Mouse (Mus musculus) kidney, postnatal 0 days (tissue): ENCODE measurements around the gene Flnb. TPM values are rescaled to one million over a fixed set of nuclear protein-coding genes. Genes with fewer than 3 reads are reported as not detected.

Experiments
- ATAC-seq: fragments of 200-750 bp; cut with Nextera tagmentation; replicated peaks from 2 replicates; pipeline ENCODE4 v1.8.0; 2017; ENCODE audit warnings: low read depth, moderate number of reproducible peaks, moderate TSS enrichment, moderate library complexity; ENCODE audit not compliant: low FRiP score
- DNase-seq: peaks from one replicate; pipeline ENCODE4 v3.0.0-alpha.2; 2016; ENCODE audit warnings: low spot score
- H3K27ac ChIP-seq: fragments of 300-500 bp; sonication (generic); 2 replicates; pipeline ENCODE4 v1.5.1; 2014; ENCODE audit warnings: mild to moderate bottlenecking
- H3K27me3 ChIP-seq: fragments of 300-500 bp; sonication (generic); 2 replicates; pipeline ENCODE4 v1.6.1; 2014; ENCODE audit warnings: low read length, mixed read lengths; ENCODE audit not compliant: insufficient read depth
- H3K36me3 ChIP-seq: fragments of 300-500 bp; sonication (generic); 2 replicates; pipeline ENCODE4 v1.6.1; 2014; ENCODE audit warnings: low read length, mixed read lengths; ENCODE audit not compliant: insufficient read depth
- H3K4me1 ChIP-seq: fragments of 300-500 bp; sonication (generic); replicated peaks from 2 replicates; pipeline ENCODE4 v1.6.1; 2014; ENCODE audit warnings: antibody characterized with exemption, low read length, mixed read lengths; ENCODE audit not compliant: insufficient read depth
- H3K4me2 ChIP-seq: fragments of 300-500 bp; sonication (generic); 2 replicates; pipeline ENCODE4 v1.6.1; 2014; ENCODE audit warnings: mild to moderate bottlenecking, low read length, moderate library complexity, mixed read lengths
- H3K4me3 ChIP-seq: fragments of 300-500 bp; sonication (generic); replicated peaks from 2 replicates; pipeline ENCODE4 v1.5.1; 2014; ENCODE audit warnings: low read depth, low read length
- H3K9ac ChIP-seq: fragments of 300-500 bp; sonication (generic); 2 replicates; pipeline ENCODE4 v1.6.1; 2014; ENCODE audit warnings: low read depth, low read length
- H3K9me3 ChIP-seq: fragments of 300-500 bp; sonication (generic); replicated peaks from 2 replicates; pipeline ENCODE4 v1.6.1; 2016; ENCODE audit warnings: low read length, inconsistent platforms, mixed read lengths
- CTCF ChIP-seq: IDR thresholded peaks from 2 replicates; pipeline ENCODE4 v1.5.1; 2016; ENCODE audit warnings: antibody characterized with exemption, low read depth, mild to moderate bottlenecking, moderate library complexity
- WGBS: fragments of 180-500 bp; shearing (Covaris S2); extraction: QIAGEN DNeasy Blood & Tissue Kit; methylation state at CpG from one replicate; pipeline ENCODE4 v1.1.7; 2014; 5-methylcytosine and 5-hydroxymethylcytosine counted together
- polyA plus RNA-seq: library from polyadenylated mRNA; unstranded; fragments of >200 nt; fragmentation: Nextera tagmentation; extraction: Ambion mirVana; gene quantifications from 2 replicates; pipeline ENCODE4 v1.2.1, GENCODE M21; 2015

Flnb gene
- polyA plus RNA-seq, 1 experiment from 2014 or later, result 10.7 TPM

DNA sequence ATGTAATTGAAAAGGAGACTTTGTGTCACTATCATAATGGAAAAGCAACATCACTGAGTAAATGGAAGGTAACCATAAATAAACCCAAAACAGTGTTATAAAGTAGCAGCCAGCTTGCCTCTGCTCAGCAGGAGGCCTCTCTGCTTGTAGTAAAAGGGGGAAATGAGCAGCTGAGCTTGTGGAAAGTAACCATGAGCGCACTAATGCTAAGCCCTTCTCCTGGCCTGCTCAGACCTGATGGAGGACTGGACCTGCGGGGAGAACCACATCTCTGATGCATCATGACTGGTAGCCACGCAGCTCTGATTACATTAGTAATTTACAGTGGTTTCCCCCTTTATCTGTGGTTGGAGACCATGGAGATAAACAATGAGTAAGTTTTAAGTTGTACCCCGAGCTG lies 15.7 kb downstream of the Flnb start:
- ATAC-seq, result no peak
- Histone ChIP-seq H3K4me1 (no peaks in the 10 kb centered on the region; the same call in 1 of the 2 replicates), H3K4me2 (no peak overlapping the region), H3K9me3 (no peaks in the 10 kb centered on the region), H3K27ac (no peak overlapping the region), H3K36me3 (no peaks in the 10 kb centered on the region), H3K4me3 (no peak overlapping the region), H3K9ac (no peak overlapping the region), H3K27me3 (no peaks in the 10 kb centered on the region)
- DNase-seq, result no peak
- no peak for TF ChIP-seq CTCF
- WGBS, result 59% methylated on average over 4 of the region's 4 CpGs

DNA sequence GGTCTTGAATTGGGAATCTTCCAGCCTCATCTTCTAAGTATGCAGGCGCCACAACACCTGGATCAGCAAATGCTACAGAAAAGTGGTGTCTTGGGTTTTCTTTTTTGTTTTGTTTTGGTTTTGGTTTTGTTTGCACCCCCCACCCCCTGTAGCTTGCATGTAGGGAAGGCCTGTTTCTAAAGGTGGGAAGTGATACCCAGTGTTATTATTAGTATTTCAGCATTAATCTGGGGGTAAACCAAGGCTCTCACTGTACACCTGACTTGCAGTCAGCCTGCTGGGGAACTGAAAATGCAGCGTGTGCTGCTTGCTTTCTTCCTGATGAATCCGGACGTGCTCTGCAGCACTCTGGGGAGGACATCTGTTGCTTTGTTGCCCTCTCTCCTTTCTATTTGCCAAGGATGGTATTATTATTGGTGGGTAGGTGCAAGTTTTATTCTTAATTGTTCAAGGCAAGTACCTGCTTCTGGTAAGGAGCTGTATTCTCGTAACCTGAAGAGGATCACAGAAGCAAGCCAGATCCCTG lies 20.9 kb downstream of the Flnb start:
- no peak for TF ChIP-seq CTCF
- H3K9me3 ChIP-seq, result no peaks in the 10 kb centered on the region
- no peak overlapping the region for H3K4me2 ChIP-seq
- ATAC-seq (no peak), DNase-seq (no peak)
- no peak overlapping the region for H3K27ac ChIP-seq
- H3K4me1 ChIP-seq, result peaks cover 19% of the 10 kb centered on the region
- no peak overlapping the region for H3K9ac ChIP-seq
- H3K4me3 ChIP-seq, result no peak overlapping the region
- H3K27me3 ChIP-seq, result no peaks in the 10 kb centered on the region
- WGBS, result 79% methylated on average over 5 of the region's 5 CpGs
- H3K36me3 ChIP-seq, result no peaks in the 10 kb centered on the region

DNA sequence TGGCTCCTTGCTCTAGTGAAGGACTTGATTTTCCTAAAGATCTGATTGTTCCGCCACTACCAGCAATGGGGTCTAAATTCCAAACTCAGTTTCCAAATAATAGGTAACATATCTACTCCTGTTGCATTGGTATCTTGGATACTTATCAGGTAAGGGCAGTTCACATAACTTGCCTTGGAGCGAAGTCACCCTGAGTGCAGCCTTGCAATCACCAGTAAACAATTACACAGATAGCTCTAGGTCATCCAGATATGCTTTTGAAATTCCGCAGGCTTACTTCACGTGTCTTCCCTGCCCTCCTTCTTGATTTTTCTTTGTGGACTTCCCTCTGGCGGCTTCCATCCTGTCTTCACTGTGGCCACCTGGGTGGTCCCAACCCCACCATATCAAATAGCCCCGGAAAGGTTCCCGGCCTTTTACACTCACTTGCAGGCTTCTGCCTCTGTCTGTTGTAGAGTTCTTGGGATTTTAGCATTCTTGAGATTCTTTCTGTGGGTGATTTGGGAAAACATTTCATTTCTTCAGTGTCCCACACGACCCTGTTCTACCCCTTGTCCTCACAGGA lies 22.3 kb downstream of the Flnb start:
- DNase-seq (no peak), ATAC-seq (no peak)
- H3K9me3 ChIP-seq, result no peaks in the 10 kb centered on the region
- 0 out of 2 replicates have a peak overlapping the region, but pooled peaks have one; percentile 19 for H3K27ac ChIP-seq
- H3K4me2 ChIP-seq, result no peak overlapping the region
- no peak for TF ChIP-seq CTCF
- no peaks in the 10 kb centered on the region for H3K27me3 ChIP-seq
- peaks cover 27% of the 10 kb centered on the region for H3K4me1 ChIP-seq
- no peaks in the 10 kb centered on the region for H3K36me3 ChIP-seq
- H3K4me3 ChIP-seq, result no peak overlapping the region
- whole genome bisulfite sequencing, result 42% methylated on average over 8 of the region's 8 CpGs
- H3K9ac ChIP-seq, result no peak overlapping the region

DNA sequence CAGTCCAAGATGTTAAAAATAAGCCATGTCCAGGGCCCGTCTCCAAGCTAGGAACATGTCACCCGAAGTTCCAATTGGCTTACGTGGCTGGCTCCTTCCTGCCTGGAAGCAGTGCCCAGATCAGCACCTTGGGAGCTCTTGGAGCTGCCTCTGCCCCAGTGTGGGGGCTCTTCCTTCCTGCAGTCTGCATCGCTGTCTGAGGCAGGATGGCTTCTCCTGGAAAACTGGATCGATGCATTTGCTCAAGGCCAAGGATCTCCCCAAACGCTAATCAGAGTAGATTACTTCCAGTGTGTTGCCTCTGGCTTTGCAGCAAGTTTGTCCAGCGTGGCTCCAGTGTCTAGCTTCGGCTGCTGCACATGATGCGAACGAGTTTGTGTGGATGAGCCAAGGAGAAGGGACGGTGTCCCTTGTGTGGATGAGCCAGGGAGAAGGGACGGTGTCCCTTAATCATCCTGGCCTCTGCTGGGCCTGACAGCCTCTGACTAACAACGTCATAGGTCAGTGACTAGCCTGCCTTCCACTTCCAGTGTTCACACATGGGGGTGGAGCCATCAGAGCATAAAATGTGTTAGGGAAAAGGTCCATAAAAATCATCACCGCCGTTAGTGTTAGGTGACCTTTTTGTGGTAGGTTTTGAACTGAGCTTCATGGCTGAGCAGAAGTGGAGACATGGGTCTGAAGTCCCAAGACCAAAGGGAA lies 25.0 kb downstream of the Flnb start:
- peak; percentile 82 for ATAC-seq
- no peaks in the 10 kb centered on the region for H3K9me3 ChIP-seq
- no peak overlapping the region for H3K4me2 ChIP-seq
- no peak overlapping the region for H3K4me3 ChIP-seq
- H3K4me1 ChIP-seq, result peaks cover 35% of the 10 kb centered on the region
- H3K9ac ChIP-seq, result no peak overlapping the region
- peak; percentile 67 for DNase-seq
- no peaks in the 10 kb centered on the region for H3K27me3 ChIP-seq
- 30% methylated on average over 15 of the region's 15 CpGs for WGBS
- no peaks in the 10 kb centered on the region for H3K36me3 ChIP-seq
- H3K27ac ChIP-seq, result peak overlapping the region; percentile 47
- TF ChIP-seq CTCF, result no peak

DNA sequence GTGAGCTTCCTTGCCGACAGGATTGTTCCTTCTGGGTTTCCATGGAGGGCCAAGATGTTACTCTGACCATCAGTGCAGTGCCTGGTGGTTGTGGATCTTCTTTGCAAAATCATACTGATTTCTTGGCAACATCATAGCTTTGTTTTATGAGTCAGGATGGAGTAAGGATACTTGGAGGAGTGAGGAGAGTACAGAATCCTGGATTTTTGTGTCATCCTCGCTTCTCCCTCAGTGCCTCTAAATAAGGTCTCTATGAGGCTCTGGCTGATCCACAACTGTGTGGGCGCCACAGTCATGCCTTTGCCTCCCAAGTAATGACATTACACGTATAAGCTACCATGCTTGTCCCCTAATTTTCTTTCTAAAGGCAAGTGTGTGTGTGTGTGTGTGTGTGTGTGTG lies 28.9 kb downstream of the Flnb start:
- no peak for ATAC-seq
- Histone ChIP-seq H3K27ac (no peak overlapping the region), H3K9me3 (no peaks in the 10 kb centered on the region), H3K36me3 (no peaks in the 10 kb centered on the region), H3K9ac (no peak overlapping the region), H3K4me2 (no peak overlapping the region), H3K4me3 (no peak overlapping the region), H3K27me3 (no peaks in the 10 kb centered on the region), H3K4me1 (peaks cover 35% of the 10 kb centered on the region)
- WGBS, result 79% methylated on average over 4 of the region's 4 CpGs
- TF ChIP-seq CTCF, result no peak
- no peak for DNase-seq

DNA sequence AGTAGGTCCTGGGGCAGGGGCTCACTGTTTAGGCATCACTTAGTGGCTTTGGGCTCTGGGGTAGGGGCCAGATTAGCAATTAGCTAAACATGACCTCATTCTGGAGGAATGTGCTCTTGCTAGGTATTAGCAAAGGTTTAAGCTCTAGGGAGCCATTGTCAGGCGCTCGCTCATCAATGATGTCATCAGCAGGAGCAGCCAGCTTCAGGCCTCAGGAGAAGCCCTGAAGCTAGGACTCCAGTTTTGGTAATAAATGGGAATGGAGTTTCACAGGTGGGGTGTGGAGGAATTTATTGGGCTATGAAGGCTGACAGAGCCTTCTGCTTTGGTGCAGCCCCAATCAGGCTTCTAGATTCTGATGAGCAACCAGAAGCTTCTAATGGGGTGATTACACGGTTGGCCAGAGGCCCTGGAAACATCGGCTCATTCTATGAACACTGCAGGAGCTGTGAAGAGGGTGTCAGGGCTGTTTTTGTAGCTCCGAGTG lies 30.0 kb downstream of the Flnb start:
- Histone ChIP-seq H3K4me3 (no peak overlapping the region), H3K36me3 (no peaks in the 10 kb centered on the region), H3K27ac (no peak overlapping the region; the same call in 1 of the 2 replicates), H3K27me3 (no peaks in the 10 kb centered on the region), H3K9me3 (no peaks in the 10 kb centered on the region), H3K4me1 (peaks cover 37% of the 10 kb centered on the region), H3K9ac (no peak overlapping the region), H3K4me2 (no peak overlapping the region)
- ATAC-seq, result peak; percentile 64; the same call in 1 of the 2 replicates
- TF ChIP-seq CTCF, result no peak
- DNase-seq, result no peak
- 33% methylated on average over 5 of the region's 5 CpGs for WGBS
